Mouse (Mus musculus): ENCODE results near the gene Dhx30.

DNA sequence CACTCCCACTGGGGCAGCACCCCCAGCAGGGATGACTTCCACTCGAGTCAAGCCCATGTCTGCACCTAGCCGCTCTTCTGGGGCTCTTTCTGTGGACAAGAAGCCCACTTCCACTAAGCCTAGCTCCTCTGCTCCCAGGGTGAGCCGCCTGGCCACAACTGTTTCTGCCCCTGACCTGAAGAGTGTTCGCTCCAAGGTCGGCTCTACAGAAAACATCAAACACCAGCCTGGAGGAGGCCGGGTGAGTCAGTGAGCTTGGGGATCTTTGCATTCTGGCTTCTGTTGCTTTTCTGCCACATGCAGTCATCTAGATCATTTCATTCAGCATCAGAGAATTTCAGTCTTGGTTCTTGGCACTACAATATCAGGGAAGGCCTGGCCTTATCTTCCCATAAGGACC, 48.9 kb downstream of the Dhx30 start:
- TF ChIP-seq CTCF (IDR thresholded peaks at IDR 0.05; ENCODE audit: borderline replicate concordance, insufficient read depth, low read length): no peak
- no peak for TF ChIP-seq POLR2A (IDR thresholded peaks at IDR 0.05; ENCODE audit: low read depth, low read length)
